Mouse (Mus musculus) central nervous system, embryonic 18 days (tissue): ENCODE data around the gene Olfr1230. TPM values are rescaled to one million over a fixed set of nuclear protein-coding genes. Genes with fewer than 3 reads are reported as not detected.

Source experiments
- polyA plus RNA-seq: library from polyadenylated mRNA; depleted of rRNA; stranded (reverse); fragments of >200 nt; gene quantifications from 2 replicates; pipeline ENCODE4 v1.2.3, GENCODE M21; 2012; rRNA removed

Gene Olfr1230
- not detected in 2 replicates for polyA plus RNA-seq

GRCm38 (mm10) chr2:89297168-89297567 is at the start of gene Olfr1230:
TSS of gene Olfr1230 (minus strand) at chr2:89297268.

GRCm38 (mm10) chr2:89342298-89342697 is 45.2 kb upstream of the Olfr1230 start, which contains the start of gene Olfr1233:
TSS of gene Olfr1233 (minus strand) at chr2:89342398.

GRCm38 (mm10) chr2:89329575-89329974 is 32.5 kb upstream of the Olfr1230 start, which contains the start of gene Olfr1232:
TSS of gene Olfr1232 (minus strand) at chr2:89329675.

GRCm38 (mm10) chr2:89306974-89307373 is 9.9 kb upstream of the Olfr1230 start, which contains the start of gene Olfr1231:
TSS of gene Olfr1231 (minus strand) at chr2:89307074.

GRCm38 (mm10) chr2:89287914-89288313 is 9.2 kb downstream of the Olfr1230 start, which contains the start of gene Olfr1229:
TSS of gene Olfr1229 (minus strand) at chr2:89288014.

GRCm38 (mm10) chr2:89253962-89254361 is 43.1 kb downstream of the Olfr1230 start, which contains the start of gene Olfr1228:
TSS of gene Olfr1228 (minus strand) at chr2:89254062.

Other genes starting within 250 kb of the Olfr1230 start
- not detected in 2 replicates for gene Olfr1218, start 236.1 kb downstream of the Olfr1230 start, polyA plus RNA-seq
- not detected in 2 replicates for gene Olfr1219, start 213.8 kb downstream of the Olfr1230 start, polyA plus RNA-seq
- not detected in 2 replicates for gene Olfr1220, start 190.4 kb downstream of the Olfr1230 start, polyA plus RNA-seq
- gene Olfr1221, start 180.0 kb downstream of the Olfr1230 start, polyA plus RNA-seq = not detected in 2 replicates
- gene Olfr1222, start 164.2 kb downstream of the Olfr1230 start, polyA plus RNA-seq = not detected in 2 replicates
- gene Olfr1223, start 145.7 kb downstream of the Olfr1230 start, polyA plus RNA-seq = not detected in 2 replicates
- gene Olfr1224-ps1, start 133.2 kb downstream of the Olfr1230 start, polyA plus RNA-seq = not detected in 2 replicates
- not detected in 2 replicates for gene Olfr1225, start 122.6 kb downstream of the Olfr1230 start, polyA plus RNA-seq
- not detected in 2 replicates for gene Olfr1226, start 97.2 kb downstream of the Olfr1230 start, polyA plus RNA-seq
- not detected in 2 replicates for gene Olfr1228, start 43.2 kb downstream of the Olfr1230 start, polyA plus RNA-seq
- gene Olfr1229, start 9.3 kb downstream of the Olfr1230 start, polyA plus RNA-seq = not detected in 2 replicates
- not detected in 2 replicates for gene Olfr1231, start 9.8 kb upstream of the Olfr1230 start, polyA plus RNA-seq
- not detected in 2 replicates for gene Olfr1232, start 32.4 kb upstream of the Olfr1230 start, polyA plus RNA-seq
- gene Olfr1233, start 45.1 kb upstream of the Olfr1230 start, polyA plus RNA-seq = not detected in 2 replicates
- gene Olfr1234, start 67.6 kb upstream of the Olfr1230 start, polyA plus RNA-seq = not detected in 2 replicates
- gene Olfr1238, start 112.4 kb upstream of the Olfr1230 start, polyA plus RNA-seq = not detected in 2 replicates
- not detected in 2 replicates for gene Olfr1239, start 123.1 kb upstream of the Olfr1230 start, polyA plus RNA-seq
- not detected in 2 replicates for gene Olfr1240, start 145.7 kb upstream of the Olfr1230 start, polyA plus RNA-seq
- gene Olfr1241, start 189.9 kb upstream of the Olfr1230 start, polyA plus RNA-seq = not detected in 2 replicates
- not detected in 2 replicates for gene Olfr1242, start 201.1 kb upstream of the Olfr1230 start, polyA plus RNA-seq
- gene Olfr1243, start 234.2 kb upstream of the Olfr1230 start, polyA plus RNA-seq = not detected in 2 replicates